Mouse (Mus musculus) retina, postnatal 1 day (tissue): ENCODE data around the gene Duox1.

Experiments used
- DNase-seq: peaks from one replicate; pipeline ENCODE4 v3.0.0-alpha.2; 2012

The Duox1 gene

GRCm38 (mm10) chr2:122356187-122356586 is 40.7 kb downstream of the Duox1 start:
- DNase-seq: no peak

- no peak for DNase-seq
Observed at GRCm38 (mm10) chr2:122360310-122360709, 44.8 kb downstream of the Duox1 start.

GRCm38 (mm10) chr2:122361181-122361580 is 45.7 kb downstream of the Duox1 start:
- DNase-seq: no peak

GRCm38 (mm10) chr2:122361868-122362621 is 46.6 kb downstream of the Duox1 start:
- peak; percentile 53 for DNase-seq

GRCm38 (mm10) chr2:122362622-122363523 is 47.4 kb downstream of the Duox1 start:
- DNase-seq: peak; percentile 56

- DNase-seq: no peak
Observed at GRCm38 (mm10) chr2:122364352-122364944, 49.0 kb downstream of the Duox1 start.

GRCm38 (mm10) chr2:122365244-122365866 is 49.9 kb downstream of the Duox1 start:
- DNase-seq: no peak

GRCm38 (mm10) chr2:122366039-122366438 is 50.6 kb downstream of the Duox1 start:
- DNase-seq: peak; percentile 76

GRCm38 (mm10) chr2:122366706-122367105 is 51.2 kb downstream of the Duox1 start:
- DNase-seq: no peak

- no peak for DNase-seq
Observed at GRCm38 (mm10) chr2:122367181-122367580, 51.7 kb downstream of the Duox1 start.

GRCm38 (mm10) chr2:122367701-122368080 is 52.2 kb downstream of the Duox1 start:
- no peak for DNase-seq

- no peak for DNase-seq
Observed at GRCm38 (mm10) chr2:122368081-122368971, 52.9 kb downstream of the Duox1 start.

- peak; percentile 93 for DNase-seq
Observed at GRCm38 (mm10) chr2:122368995-122369739, 53.7 kb downstream of the Duox1 start, which contains the start of gene Shf. Gene Shf (minus strand): TSS chr2:122369162.

GRCm38 (mm10) chr2:122370101-122370750 is 54.8 kb downstream of the Duox1 start:
- DNase-seq: no peak

GRCm38 (mm10) chr2:122372067-122372466 is 56.6 kb downstream of the Duox1 start:
- no peak for DNase-seq

GRCm38 (mm10) chr2:122372541-122372940 is 57.1 kb downstream of the Duox1 start:
- no peak for DNase-seq

GRCm38 (mm10) chr2:122374012-122374411 is 58.5 kb downstream of the Duox1 start:
- DNase-seq: no peak

GRCm38 (mm10) chr2:122374666-122375331 is 59.3 kb downstream of the Duox1 start:
- no peak for DNase-seq

- peak; percentile 99 for DNase-seq
Observed at GRCm38 (mm10) chr2:122375391-122375991, 60.0 kb downstream of the Duox1 start.
